Mouse (Mus musculus) kidney, embryonic 14.5 days (tissue): ENCODE measurements around the gene Crabp2. TPM values are rescaled to one million over a fixed set of nuclear protein-coding genes. Genes with fewer than 3 reads are reported as not detected.

ENCODE experiments used
- ATAC-seq: fragments of 200-750 bp; cut with Nextera tagmentation; 2 replicates; pipeline ENCODE4 v1.8.0; 2017; ENCODE audit warnings: moderate number of reproducible peaks, mild to moderate bottlenecking, moderate TSS enrichment, moderate library complexity; ENCODE audit not compliant: low FRiP score, low TSS enrichment
- H3K27ac ChIP-seq: fragments of 300-500 bp; sonication (generic); 2 replicates; pipeline ENCODE4 v1.5.1; 2014; ENCODE audit warnings: low read depth, mild to moderate bottlenecking, low read length, moderate library complexity, mixed read lengths
- H3K27me3 ChIP-seq: fragments of 300-500 bp; sonication (generic); 2 replicates; pipeline ENCODE4 v1.6.1; 2014; ENCODE audit warnings: mild to moderate bottlenecking, low read length; ENCODE audit not compliant: control insufficient read depth, insufficient read depth
- H3K36me3 ChIP-seq: fragments of 300-500 bp; sonication (generic); 2 replicates; pipeline ENCODE4 v1.6.1; 2014; ENCODE audit warnings: low read length, mixed read lengths; ENCODE audit not compliant: control insufficient read depth, insufficient read depth
- H3K4me1 ChIP-seq: fragments of 300-500 bp; sonication (generic); 2 replicates; pipeline ENCODE4 v1.6.1; 2014; ENCODE audit warnings: low read length, mixed read lengths; ENCODE audit not compliant: control insufficient read depth, insufficient read depth
- H3K4me2 ChIP-seq: fragments of 300-500 bp; sonication (generic); replicated peaks from 2 replicates; pipeline ENCODE4 v1.6.1; 2014; ENCODE audit warnings: low read depth, mild to moderate bottlenecking, low read length
- H3K4me3 ChIP-seq: fragments of 300-500 bp; sonication (generic); 2 replicates; pipeline ENCODE4 v1.5.1; 2014; ENCODE audit warnings: mild to moderate bottlenecking, low read length
- H3K9ac ChIP-seq: fragments of 300-500 bp; sonication (generic); 2 replicates; pipeline ENCODE4 v1.6.1; 2014; ENCODE audit warnings: low read depth, mild to moderate bottlenecking, low read length, moderate library complexity
- H3K9me3 ChIP-seq: fragments of 300-500 bp; sonication (generic); 2 replicates; pipeline ENCODE4 v1.6.1; 2016; ENCODE audit warnings: low read length; ENCODE audit not compliant: control insufficient read depth
- WGBS: fragments of 180-500 bp; shearing (Covaris S2); extraction: QIAGEN DNeasy Blood & Tissue Kit; methylation state at CpG from one replicate; pipeline ENCODE4 v1.1.7; 2014; 5-methylcytosine and 5-hydroxymethylcytosine counted together
- polyA plus RNA-seq: library from polyadenylated mRNA; unstranded; fragments of >200 nt; fragmentation: Nextera tagmentation; extraction: Ambion mirVana; gene quantifications from 2 replicates; pipeline ENCODE4 v1.2.1, GENCODE M21; 2014

Gene Crabp2
- polyA plus RNA-seq, 1 experiment from 2014 or later = 113 TPM

GRCm38 (mm10) chr3:87972776-87973175 lies 24.3 kb downstream of the Crabp2 start:
- Histone ChIP-seq H3K4me3 (peak overlapping the region; percentile 71), H3K4me1 (peaks cover 38% of the 10 kb centered on the region), H3K27ac (peak overlapping the region; percentile 48; the same call in 1 of the 2 replicates), H3K36me3 (peaks cover 16% of the 10 kb centered on the region), H3K9ac (peak overlapping the region; percentile 82), H3K9me3 (no peaks in the 10 kb centered on the region), H3K4me2 (peak overlapping the region; percentile 96), H3K27me3 (no peaks in the 10 kb centered on the region; the same call in 1 of the 2 replicates)
- no peak for ATAC-seq
- WGBS = 24% methylated on average over 5 of the region's 5 CpGs

GRCm38 (mm10) chr3:87973593-87974380 lies 25.3 kb downstream of the Crabp2 start:
- Histone ChIP-seq H3K9ac (peak overlapping the region; percentile 82; the same call in 1 of the 2 replicates), H3K9me3 (no peaks in the 10 kb centered on the region), H3K36me3 (peaks cover 19% of the 10 kb centered on the region), H3K4me3 (peak overlapping the region; percentile 71), H3K27me3 (no peaks in the 10 kb centered on the region), H3K4me2 (peak overlapping the region; percentile 96), H3K27ac (no peak overlapping the region), H3K4me1 (peaks cover 45% of the 10 kb centered on the region)
- WGBS = 38% methylated on average over 14 of the region's 14 CpGs
- no peak for ATAC-seq

- no peaks in the 10 kb centered on the region for H3K9me3 ChIP-seq
- H3K36me3 ChIP-seq = peaks cover 19% of the 10 kb centered on the region
- H3K9ac ChIP-seq = peak overlapping the region; percentile 82; the same call in 1 of the 2 replicates
- 30% methylated on average over 12 of the region's 12 CpGs for WGBS
- H3K4me2 ChIP-seq = peak overlapping the region; percentile 96
- H3K4me1 ChIP-seq = peaks cover 51% of the 10 kb centered on the region
- peak overlapping the region; percentile 71 for H3K4me3 ChIP-seq
- peak overlapping the region; percentile 37; the same call in 1 of the 2 replicates for H3K27ac ChIP-seq
- H3K27me3 ChIP-seq = no peaks in the 10 kb centered on the region
- no peak for ATAC-seq
These were observed 26.0 kb downstream of the Crabp2 start for GRCm38 (mm10) chr3:87974381-87974987.

- Histone ChIP-seq H3K4me3 (no peak overlapping the region), H3K9ac (no peak overlapping the region), H3K4me2 (no peak overlapping the region), H3K4me1 (peaks cover 66% of the 10 kb centered on the region), H3K9me3 (no peaks in the 10 kb centered on the region), H3K36me3 (peaks cover 18% of the 10 kb centered on the region), H3K27me3 (no peaks in the 10 kb centered on the region), H3K27ac (0 out of 2 replicates have a peak overlapping the region, but pooled peaks have one; percentile 56)
- ATAC-seq = no peak
- WGBS = 82% methylated on average over 5 of the region's 5 CpGs
These were observed 31.0 kb downstream of the Crabp2 start for GRCm38 (mm10) chr3:87979493-87979892.

GRCm38 (mm10) chr3:87980085-87980484 lies 31.6 kb downstream of the Crabp2 start:
- no peak overlapping the region for H3K4me2 ChIP-seq
- peaks cover 65% of the 10 kb centered on the region for H3K4me1 ChIP-seq
- peak overlapping the region; percentile 56; the same call in 1 of the 2 replicates for H3K27ac ChIP-seq

GRCm38 (mm10) chr3:87980728-87981127 lies 32.3 kb downstream of the Crabp2 start:
- Histone ChIP-seq H3K27ac (peak overlapping the region; percentile 57), H3K9me3 (no peaks in the 10 kb centered on the region), H3K9ac (no peak overlapping the region), H3K4me3 (no peak overlapping the region), H3K4me1 (peaks cover 72% of the 10 kb centered on the region), H3K27me3 (no peaks in the 10 kb centered on the region), H3K4me2 (no peak overlapping the region), H3K36me3 (peaks cover 9% of the 10 kb centered on the region)
- no peak for ATAC-seq
- WGBS = 48% methylated on average over 5 of the region's 5 CpGs

More at GRCm38 (mm10) chr3:87980085-87980484, 31.6 kb downstream of the Crabp2 start:
- peaks cover 15% of the 10 kb centered on the region for H3K36me3 ChIP-seq
- no peak overlapping the region for H3K4me3 ChIP-seq
- 48% methylated on average over 3 of the region's 3 CpGs for WGBS
- no peaks in the 10 kb centered on the region for H3K9me3 ChIP-seq
- no peak overlapping the region for H3K9ac ChIP-seq
- peak; percentile 3; the same call in 1 of the 2 replicates for ATAC-seq
- H3K27me3 ChIP-seq = no peaks in the 10 kb centered on the region

GRCm38 (mm10) chr3:87981214-87981760 lies 32.8 kb downstream of the Crabp2 start:
- no peak overlapping the region for H3K4me3 ChIP-seq
- WGBS = 79% methylated on average over 6 of the region's 6 CpGs
- H3K4me2 ChIP-seq = no peak overlapping the region
- no peaks in the 10 kb centered on the region for H3K27me3 ChIP-seq
- H3K36me3 ChIP-seq = peaks cover 3% of the 10 kb centered on the region; the same call in 1 of the 2 replicates
- peak overlapping the region; percentile 95; the same call in 1 of the 2 replicates for H3K27ac ChIP-seq
- no peak overlapping the region for H3K9ac ChIP-seq
- ATAC-seq = no peak
- peaks cover 76% of the 10 kb centered on the region for H3K4me1 ChIP-seq
- no peaks in the 10 kb centered on the region for H3K9me3 ChIP-seq

GRCm38 (mm10) chr3:87981894-87982835 lies 33.7 kb downstream of the Crabp2 start:
- Histone ChIP-seq H3K9ac (peak overlapping the region; percentile 54), H3K4me3 (no peak overlapping the region), H3K27me3 (no peaks in the 10 kb centered on the region), H3K27ac (peak overlapping the region; percentile 95), H3K4me2 (peak overlapping the region; percentile 32), H3K9me3 (no peaks in the 10 kb centered on the region), H3K4me1 (peaks cover 76% of the 10 kb centered on the region), H3K36me3 (peaks cover 3% of the 10 kb centered on the region; the same call in 1 of the 2 replicates)
- ATAC-seq = peak; percentile 22; the same call in 1 of the 2 replicates
- WGBS = 19% methylated on average over 12 of the region's 12 CpGs
